Mouse (Mus musculus) urinary bladder, postnatal 36 days (tissue): ENCODE data around the gene 2510009E07Rik.

Experiments
- DNase-seq, 2 experiments: peaks; one replicate each; pipeline ENCODE4 v3.0.0; 2022; ENCODE audit warnings: low spot score in 2 of 2, mixed read lengths in 1 of 2

2510009E07Rik gene

GRCm38 (mm10) chr16:21636156-21636853 lies 58.2 kb downstream of the 2510009E07Rik start:
- DNase-seq = no peak

- DNase-seq = no peak
These were observed 60.0 kb downstream of the 2510009E07Rik start for GRCm38 (mm10) chr16:21634460-21634859.

GRCm38 (mm10) chr16:21631815-21632222 lies 62.6 kb downstream of the 2510009E07Rik start:
- DNase-seq = no peak

GRCm38 (mm10) chr16:21630614-21631013 lies 63.9 kb downstream of the 2510009E07Rik start:
- DNase-seq = no peak

GRCm38 (mm10) chr16:21628061-21628591 lies 66.3 kb downstream of the 2510009E07Rik start:
- no peak for DNase-seq

- DNase-seq = no peak
These were observed 67.2 kb downstream of the 2510009E07Rik start for GRCm38 (mm10) chr16:21627248-21627647.

GRCm38 (mm10) chr16:21625784-21626634 lies 68.5 kb downstream of the 2510009E07Rik start:
- no peak for DNase-seq

- DNase-seq = no peak
These were observed 73.8 kb downstream of the 2510009E07Rik start for GRCm38 (mm10) chr16:21620630-21621029.

- DNase-seq = no peak
These were observed 78.7 kb downstream of the 2510009E07Rik start for GRCm38 (mm10) chr16:21615802-21616201.

- DNase-seq = no peak
These were observed 84.0 kb downstream of the 2510009E07Rik start for GRCm38 (mm10) chr16:21610473-21610872.

- no peak for DNase-seq
These were observed 86.1 kb downstream of the 2510009E07Rik start for GRCm38 (mm10) chr16:21608176-21608865.

GRCm38 (mm10) chr16:21607651-21608040 lies 86.8 kb downstream of the 2510009E07Rik start:
- DNase-seq = no peak

GRCm38 (mm10) chr16:21607021-21607650 lies 87.3 kb downstream of the 2510009E07Rik start:
- no peak for DNase-seq

GRCm38 (mm10) chr16:21606249-21607020 lies 88.0 kb downstream of the 2510009E07Rik start:
- no peak for DNase-seq

- DNase-seq = no peak
These were observed 90.1 kb downstream of the 2510009E07Rik start for GRCm38 (mm10) chr16:21604354-21604753.
